Mouse (Mus musculus) intestine, embryonic 14.5 days (tissue): Measurements from ENCODE around the gene Hmgb1. TPM values are rescaled to one million over a fixed set of nuclear protein-coding genes. Genes with fewer than 3 reads are reported as not detected.

ENCODE experiments used
- ATAC-seq: fragments of 200-750 bp; cut with Nextera tagmentation; replicated peaks from 2 replicates; pipeline ENCODE4 v1.8.0; 2017; ENCODE audit warnings: low read depth, moderate number of reproducible peaks, moderate TSS enrichment, moderate library complexity; ENCODE audit not compliant: low FRiP score, low TSS enrichment
- DNase-seq: peaks from one replicate; pipeline ENCODE4 v3.0.0-alpha.2; 2018; ENCODE audit warnings: low spot score
- H3K27ac ChIP-seq: fragments of 300-500 bp; sonication (generic); 2 replicates; pipeline ENCODE4 v1.5.1; 2014; ENCODE audit warnings: low read depth, mild to moderate bottlenecking, control low read depth
- H3K27me3 ChIP-seq: fragments of 300-500 bp; sonication (generic); replicated peaks from 2 replicates; pipeline ENCODE4 v1.6.1; 2014; ENCODE audit warnings: low read length, control low read depth; ENCODE audit not compliant: control insufficient read depth, insufficient read depth
- H3K36me3 ChIP-seq: fragments of 300-500 bp; sonication (generic); 2 replicates; pipeline ENCODE4 v1.6.1; 2014; ENCODE audit warnings: low read length, control low read depth; ENCODE audit not compliant: control insufficient read depth, insufficient read depth
- H3K4me1 ChIP-seq: fragments of 300-500 bp; sonication (generic); replicated peaks from 2 replicates; pipeline ENCODE4 v1.6.1; 2014; ENCODE audit warnings: low read length, control low read depth, mixed read lengths; ENCODE audit not compliant: control insufficient read depth, insufficient read depth
- H3K4me2 ChIP-seq: fragments of 300-500 bp; sonication (generic); 2 replicates; pipeline ENCODE4 v1.6.1; 2014; ENCODE audit warnings: low read length
- H3K4me3 ChIP-seq: fragments of 300-500 bp; sonication (generic); 2 replicates; pipeline ENCODE4 v1.5.1; 2014; ENCODE audit warnings: low read depth, low read length, control low read depth, mixed read lengths
- H3K9ac ChIP-seq: fragments of 300-500 bp; sonication (generic); 2 replicates; pipeline ENCODE4 v1.6.1; 2014; ENCODE audit warnings: mild to moderate bottlenecking, low read length
- H3K9me3 ChIP-seq: fragments of 300-500 bp; sonication (generic); 2 replicates; pipeline ENCODE4 v1.6.1; 2016; ENCODE audit warnings: low read length, control low read depth; ENCODE audit not compliant: control insufficient read depth
- WGBS: fragments of 180-500 bp; shearing (Covaris S2); extraction: QIAGEN DNeasy Blood & Tissue Kit; methylation state at CpG from one replicate; pipeline ENCODE4 v1.1.7; 2014; 5-methylcytosine and 5-hydroxymethylcytosine counted together
- polyA plus RNA-seq: library from polyadenylated mRNA; unstranded; fragments of >200 nt; fragmentation: Nextera tagmentation; extraction: Ambion mirVana; gene quantifications from 2 replicates; pipeline ENCODE4 v1.2.1, GENCODE M21; 2014

Gene Hmgb1
- polyA plus RNA-seq, 1 experiment from 2014 or later = 1,358 TPM

- Histone ChIP-seq H3K9me3 (no peaks in the 10 kb centered on the region), H3K4me3 (no peak overlapping the region), H3K4me1 (no peaks in the 10 kb centered on the region), H3K9ac (no peak overlapping the region), H3K4me2 (no peak overlapping the region), H3K36me3 (no peaks in the 10 kb centered on the region), H3K27me3 (no peaks in the 10 kb centered on the region), H3K27ac (no peak overlapping the region)
- ATAC-seq = no peak
- DNase-seq = no peak
- WGBS = 71% methylated on average over 9 of the region's 9 CpGs
Measured at GRCm38 (mm10) chr5:149114587-149114986, 69.7 kb downstream of the Hmgb1 start.

DNA sequence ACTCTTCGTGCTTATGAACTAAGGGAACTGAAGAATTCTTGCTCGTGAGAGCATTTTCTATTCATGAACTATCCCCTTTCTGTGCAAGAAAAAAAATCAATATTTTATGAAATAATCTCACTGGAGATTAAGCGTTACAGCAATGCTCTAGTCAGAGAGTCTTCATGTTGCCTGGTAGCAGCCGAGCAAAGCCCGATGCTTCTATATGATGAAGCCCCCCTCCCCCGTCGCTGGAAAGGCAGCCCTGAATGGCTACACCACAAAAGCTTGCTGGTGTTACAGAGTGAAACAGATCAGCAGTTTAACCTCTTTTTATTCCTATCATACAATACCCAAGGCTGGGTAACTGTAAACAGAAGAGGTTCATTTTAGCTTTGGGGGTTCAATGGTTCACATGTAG lies 70.3 kb downstream of the Hmgb1 start:
- Histone ChIP-seq H3K27me3 (no peaks in the 10 kb centered on the region), H3K4me1 (no peaks in the 10 kb centered on the region), H3K4me2 (no peak overlapping the region), H3K36me3 (no peaks in the 10 kb centered on the region), H3K9me3 (no peaks in the 10 kb centered on the region), H3K27ac (no peak overlapping the region), H3K4me3 (no peak overlapping the region), H3K9ac (no peak overlapping the region)
- DNase-seq = no peak
- WGBS = 80% methylated on average over 7 of the region's 7 CpGs
- ATAC-seq = no peak

DNA sequence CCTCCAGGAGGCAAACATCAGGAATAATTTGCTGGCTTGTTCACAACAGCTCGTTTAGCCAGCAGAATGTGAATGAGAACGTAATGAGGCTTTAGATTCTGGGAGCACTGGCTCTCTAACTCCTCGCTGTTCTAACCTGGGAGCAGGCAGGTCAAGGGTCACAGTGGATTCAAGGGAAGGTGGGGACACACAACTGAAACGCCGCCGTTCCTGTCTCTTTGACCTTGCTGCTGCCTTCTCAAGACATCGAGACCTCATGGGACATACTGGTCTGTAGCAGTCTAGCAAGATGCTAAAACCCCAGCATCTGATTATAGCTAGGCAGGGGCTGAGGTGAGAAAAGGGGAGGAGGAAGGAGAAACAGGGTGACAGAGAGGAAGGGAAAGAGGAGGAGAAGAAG lies 70.8 kb downstream of the Hmgb1 start:
- Histone ChIP-seq H3K4me3 (no peak overlapping the region), H3K27ac (no peak overlapping the region), H3K9ac (no peak overlapping the region), H3K36me3 (no peaks in the 10 kb centered on the region), H3K4me1 (no peaks in the 10 kb centered on the region), H3K27me3 (no peaks in the 10 kb centered on the region), H3K9me3 (no peaks in the 10 kb centered on the region), H3K4me2 (no peak overlapping the region)
- 79% methylated on average over 7 of the region's 7 CpGs for WGBS
- DNase-seq (no peak), ATAC-seq (no peak)

- 76% methylated on average over 5 of the region's 5 CpGs for WGBS
- no peak overlapping the region for H3K4me3 ChIP-seq
- H3K27me3 ChIP-seq = no peaks in the 10 kb centered on the region
- no peak overlapping the region for H3K27ac ChIP-seq
- no peak for ATAC-seq
- H3K4me1 ChIP-seq = no peaks in the 10 kb centered on the region
- no peak overlapping the region for H3K9ac ChIP-seq
- H3K4me2 ChIP-seq = no peak overlapping the region
- DNase-seq = no peak
- H3K36me3 ChIP-seq = no peaks in the 10 kb centered on the region
- H3K9me3 ChIP-seq = no peaks in the 10 kb centered on the region
Measured at GRCm38 (mm10) chr5:149112559-149112958, 71.7 kb downstream of the Hmgb1 start.

GRCm38 (mm10) chr5:149109220-149109619 lies 75.1 kb downstream of the Hmgb1 start:
- Histone ChIP-seq H3K27me3 (no peaks in the 10 kb centered on the region), H3K9me3 (no peaks in the 10 kb centered on the region), H3K4me2 (no peak overlapping the region), H3K36me3 (no peaks in the 10 kb centered on the region), H3K4me3 (no peak overlapping the region), H3K4me1 (no peaks in the 10 kb centered on the region), H3K9ac (no peak overlapping the region), H3K27ac (no peak overlapping the region)
- ATAC-seq = no peak
- no peak for DNase-seq
- WGBS = 67% methylated on average over 3 of the region's 3 CpGs

GRCm38 (mm10) chr5:149108178-149108577 lies 76.1 kb downstream of the Hmgb1 start:
- Histone ChIP-seq H3K4me2 (no peak overlapping the region), H3K27ac (no peak overlapping the region), H3K27me3 (no peaks in the 10 kb centered on the region), H3K36me3 (no peaks in the 10 kb centered on the region), H3K9me3 (no peaks in the 10 kb centered on the region), H3K9ac (no peak overlapping the region), H3K4me1 (no peaks in the 10 kb centered on the region), H3K4me3 (no peak overlapping the region)
- ATAC-seq (no peak), DNase-seq (no peak)
- 76% methylated on average over 15 of the region's 15 CpGs for WGBS

GRCm38 (mm10) chr5:149107566-149107965 lies 76.7 kb downstream of the Hmgb1 start:
- Histone ChIP-seq H3K9me3 (no peaks in the 10 kb centered on the region), H3K4me1 (no peaks in the 10 kb centered on the region), H3K27ac (no peak overlapping the region), H3K9ac (no peak overlapping the region), H3K4me2 (no peak overlapping the region), H3K27me3 (no peaks in the 10 kb centered on the region), H3K36me3 (no peaks in the 10 kb centered on the region), H3K4me3 (no peak overlapping the region)
- DNase-seq (no peak), ATAC-seq (no peak)
- 44% methylated on average over 3 of the region's 3 CpGs for WGBS

DNA sequence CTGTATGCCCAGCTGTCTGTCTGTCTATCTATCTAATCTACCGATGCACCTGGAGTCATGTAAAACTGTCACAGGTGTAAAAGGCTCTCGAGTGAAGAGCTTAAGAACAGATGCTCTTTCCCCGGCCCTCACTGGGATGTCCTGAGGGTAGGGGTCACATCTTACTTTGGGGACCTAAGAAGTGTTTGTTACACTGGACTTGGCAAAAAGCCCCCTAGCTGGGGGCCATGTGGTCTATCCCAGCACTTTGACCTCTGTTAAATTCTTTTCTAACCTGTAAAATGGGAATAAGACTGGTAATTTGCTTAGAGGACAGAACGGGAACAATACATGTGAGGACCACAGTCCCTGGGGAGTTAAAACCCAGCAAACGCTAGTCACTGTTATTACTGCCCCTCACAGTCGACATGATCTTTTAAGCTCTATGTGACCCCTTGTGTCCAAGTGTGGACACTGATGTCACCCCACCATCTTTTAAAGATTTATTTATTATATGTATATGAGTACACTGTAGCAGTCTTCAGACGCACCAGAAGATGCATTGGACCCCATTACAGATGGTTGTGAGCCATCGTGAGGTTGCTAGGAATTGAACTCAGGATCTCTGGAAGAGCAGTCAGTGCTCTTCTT lies 80.1 kb downstream of the Hmgb1 start:
- Histone ChIP-seq H3K4me3 (no peak overlapping the region), H3K27ac (no peak overlapping the region), H3K9me3 (no peaks in the 10 kb centered on the region), H3K36me3 (no peaks in the 10 kb centered on the region), H3K4me1 (no peaks in the 10 kb centered on the region), H3K9ac (no peak overlapping the region), H3K4me2 (no peak overlapping the region), H3K27me3 (no peaks in the 10 kb centered on the region)
- ATAC-seq (no peak), DNase-seq (no peak)
- 82% methylated on average over 8 of the region's 8 CpGs for WGBS

DNA sequence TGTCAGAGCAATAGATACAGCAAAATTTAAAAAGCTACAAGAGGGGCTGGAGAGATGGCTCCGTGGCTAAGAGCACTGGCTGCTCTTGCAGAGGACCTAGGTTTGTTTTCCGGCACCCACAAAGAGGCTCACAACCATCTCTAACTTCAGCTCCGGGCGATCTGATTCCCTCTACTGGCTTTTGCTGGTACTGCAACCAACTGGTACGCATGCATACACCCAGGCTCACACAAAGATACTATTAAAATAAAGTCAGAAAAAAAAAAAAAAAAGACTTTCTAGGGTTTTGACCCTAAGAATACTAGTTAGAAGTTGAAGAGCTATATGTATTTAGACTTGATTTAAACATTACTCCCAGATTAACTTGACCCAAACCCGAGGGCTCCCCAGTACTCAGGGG lies 82.4 kb downstream of the Hmgb1 start:
- Histone ChIP-seq H3K4me2 (no peak overlapping the region), H3K27ac (no peak overlapping the region), H3K9me3 (no peaks in the 10 kb centered on the region), H3K9ac (no peak overlapping the region), H3K4me1 (no peaks in the 10 kb centered on the region), H3K36me3 (no peaks in the 10 kb centered on the region), H3K27me3 (no peaks in the 10 kb centered on the region), H3K4me3 (no peak overlapping the region)
- DNase-seq (no peak), ATAC-seq (no peak)
- WGBS = 79% methylated on average over 6 of the region's 6 CpGs
